8 mouse cellular contexts compared by ENCODE assay signal in the genomic region with DNA sequence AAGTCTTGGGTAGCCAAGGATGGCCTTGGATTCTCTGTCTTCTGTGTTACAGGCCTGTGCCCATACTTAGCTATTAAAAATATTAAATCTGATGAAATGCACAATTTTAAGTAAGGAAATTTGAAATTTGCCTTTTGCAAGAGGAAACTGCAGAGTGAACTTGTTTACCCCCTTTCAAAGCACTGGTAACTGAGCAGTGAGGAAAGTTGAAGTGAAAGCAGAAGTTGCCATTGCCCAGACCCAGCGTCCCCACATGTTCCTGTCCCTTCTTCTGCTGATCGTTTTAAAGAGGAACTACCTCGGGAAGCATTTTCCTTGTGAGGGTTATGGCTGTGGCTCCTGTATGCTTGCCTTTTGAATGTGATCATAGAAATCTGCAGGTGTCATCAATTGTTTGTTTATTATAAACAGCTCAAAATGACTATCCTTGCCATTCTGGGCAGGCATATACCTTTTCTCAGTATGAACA. TPM values are rescaled to one million over a fixed set of nuclear protein-coding genes. Genes with fewer than 3 reads are reported as not detected.
DNase-seq lines count a peak whose midpoint lies in the region; ATAC-seq and TF ChIP-seq lines count a peak whose summit lies in the region.

No protein-coding gene starts in this region.

- H3K36me3 ChIP-seq in forebrain, embryonic 16.5 days (ENCODE audit: control insufficient read depth, insufficient read depth) = no peaks in the 10 kb centered on the region
- peaks cover 3% of the 10 kb centered on the region; the same call in 1 of the 2 replicates for H3K36me3 ChIP-seq in forebrain, embryonic 10.5 days (replicated peaks)
- H3K36me3 ChIP-seq in testis, adult 2 months (ENCODE audit: control insufficient read depth, insufficient read depth, low read length) = no peaks in the 10 kb centered on the region

- H3K27me3 ChIP-seq in forebrain, embryonic 16.5 days (replicated peaks; ENCODE audit: control insufficient read depth, insufficient read depth, low read length) = no peaks in the 10 kb centered on the region
- H3K27me3 ChIP-seq in forebrain, embryonic 10.5 days (ENCODE audit: poor library complexity, severe bottlenecking) = no peaks in the 10 kb centered on the region
- no peaks in the 10 kb centered on the region for H3K27me3 ChIP-seq in testis, adult 2 months (ENCODE audit: control insufficient read depth, insufficient read depth, low read length)

- H3K9ac ChIP-seq in forebrain, embryonic 16.5 days (replicated peaks; ENCODE audit: low read depth, low read length) = no peak overlapping the region

- WGBS in forebrain, embryonic 16.5 days = 79% methylated on average over 3 of the region's 3 CpGs
- WGBS in forebrain, embryonic 10.5 days = 88% methylated on average over 3 of the region's 3 CpGs

- no peak for TF ChIP-seq CTCF in testis, adult 2 months (IDR thresholded peaks at IDR 0.05; ENCODE audit: control insufficient read depth, insufficient read depth, insufficient replicate concordance, low read depth, low read length)

- no peak for ATAC-seq in forebrain, embryonic 16.5 days

- DNase-seq in forebrain, embryonic 10.5 days (ENCODE audit: extremely low spot score, low spot score) = no peak
- no peak for DNase-seq in testis, postnatal 14 days (ENCODE audit: low spot score)
- DNase-seq in lung, postnatal 10 days = peak; percentile 22
- DNase-seq in retina, postnatal 1 day = no peak
- no peak for DNase-seq in layer of hippocampus, adult 8-10 months (ENCODE audit: low spot score in 2 of 2)
- DNase-seq in frontal cortex, postnatal 25 days (ENCODE audit: low spot score in 2 of 2) = no peak

- peak overlapping the region; percentile 15; the same call in 1 of the 2 replicates for H3K27ac ChIP-seq in forebrain, embryonic 16.5 days (ENCODE audit: low read length)
- no peak overlapping the region for H3K27ac ChIP-seq in forebrain, embryonic 10.5 days
- peak overlapping the region; percentile 43 for H3K27ac ChIP-seq in testis, adult 2 months (ENCODE audit: control insufficient read depth, insufficient read depth, low read depth, low read length)

- peaks cover 9% of the 10 kb centered on the region for H3K4me1 ChIP-seq in forebrain, embryonic 16.5 days (replicated peaks; ENCODE audit: control insufficient read depth, insufficient read depth, low read length)
- no peaks in the 10 kb centered on the region for H3K4me1 ChIP-seq in forebrain, embryonic 10.5 days
- peaks cover 5% of the 10 kb centered on the region for H3K4me1 ChIP-seq in testis, adult 2 months (ENCODE audit: control insufficient read depth, insufficient read depth, low read length)

- H3K4me3 ChIP-seq in forebrain, embryonic 16.5 days (replicated peaks; ENCODE audit: low read length) = no peak overlapping the region
- no peak overlapping the region for H3K4me3 ChIP-seq in forebrain, embryonic 10.5 days
- H3K4me3 ChIP-seq in testis, adult 2 months (ENCODE audit: control insufficient read depth, low read depth, low read length) = no peak overlapping the region

- H3K9me3 ChIP-seq in forebrain, embryonic 16.5 days (ENCODE audit: control insufficient read depth, low read length) = no peaks in the 10 kb centered on the region
- no peaks in the 10 kb centered on the region for H3K9me3 ChIP-seq in forebrain, embryonic 10.5 days

- TF ChIP-seq POLR2A in testis, adult 2 months (IDR thresholded peaks at IDR 0.05; ENCODE audit: control insufficient read depth, low read depth, low read length) = no peak

- H3K4me2 ChIP-seq in forebrain, embryonic 16.5 days (ENCODE audit: low read length) = no peak overlapping the region

RNA-seq across cellular contexts. Expression of a gene that starts 39.8 kb away (rescaled TPM):
- 27.0 and 31.5 TPM in 2 replicates for polyA plus RNA-seq in forebrain, embryonic 16.5 days (2015; fragmentation: Nextera tagmentation; extraction: Ambion mirVana)
- 47.4 and 49.1 TPM in 2 replicates for polyA plus RNA-seq in forebrain, embryonic 10.5 days (2016; fragmentation: Nextera tagmentation; extraction: Ambion mirVana)
- 156 and 195 TPM in 2 replicates for polyA plus RNA-seq in testis, adult 2 months (2012; rRNA removed)
- 10 to 100 TPM; 35.7 to 48.2 (median 46.7) TPM for total RNA-seq in layer of hippocampus, adult 8-10 months (2022)

RNA-seq across cellular contexts. Expression of a gene that starts 41.8 kb away (rescaled TPM):
- 0.88 and 1.1 TPM in 2 replicates for polyA plus RNA-seq in forebrain, embryonic 16.5 days (2015; fragmentation: Nextera tagmentation; extraction: Ambion mirVana)
- 1.2 and 2.5 TPM in 2 replicates for polyA plus RNA-seq in forebrain, embryonic 10.5 days (2016; fragmentation: Nextera tagmentation; extraction: Ambion mirVana)
- polyA plus RNA-seq in testis, adult 2 months (2012; rRNA removed) = 10.0 and 10.7 TPM in 2 replicates
- 1 to 10 TPM; 3.3 to 4.3 (median 3.9) TPM for total RNA-seq in layer of hippocampus, adult 8-10 months (2022)

RNA-seq across cellular contexts. Expression of a gene that starts 42.2 kb away (rescaled TPM):
- 0.57 and 1.4 TPM in 2 replicates for polyA plus RNA-seq in forebrain, embryonic 16.5 days (2015; fragmentation: Nextera tagmentation; extraction: Ambion mirVana)
- polyA plus RNA-seq in forebrain, embryonic 10.5 days (2016; fragmentation: Nextera tagmentation; extraction: Ambion mirVana) = 0.06 and 0.27 TPM in 2 replicates
- 7.0 and 9.2 TPM in 2 replicates for polyA plus RNA-seq in testis, adult 2 months (2012; rRNA removed)
- total RNA-seq in layer of hippocampus, adult 8-10 months (2022) = 1 to 10 TPM; 4.3 to 8.0 (median 6.5) TPM
